Mouse (Mus musculus) MEL (cell line): ENCODE results near the gene Sit1. TPM values are rescaled to one million over a fixed set of nuclear protein-coding genes. Genes with fewer than 3 reads are reported as not detected.

Experiments used
- DNase-seq: peaks from one replicate; pipeline ENCODE4 v3.0.0; 2011; ENCODE audit warnings: low read depth, low spot score
- H3K27ac ChIP-seq: 2 replicates; pipeline ENCODE4 v1.5.1; 2012; ENCODE audit warnings: low read depth, mild to moderate bottlenecking, control low read depth, low read length, moderate library complexity; ENCODE audit not compliant: control insufficient read depth
- H3K27me3 ChIP-seq, 2 experiments: fragments of 150-350 bp in 1 of 2; sonication (generic) in 1 of 2; 2 replicates each; pipeline ENCODE4 v1.6.1; 2012; ENCODE audit warnings: low read length in 2 of 2, mild to moderate bottlenecking in 2 of 2, improper control_type of control experiment in 1 of 2, moderate library complexity in 1 of 2; ENCODE audit not compliant: insufficient read depth in 2 of 2, control insufficient read depth in 1 of 2
- H3K36me3 ChIP-seq, 2 experiments: 2 replicates each; pipeline ENCODE4 v1.6.1; 2012 to 2014; ENCODE audit warnings: low read length in 2 of 2, improper control_type of control experiment in 1 of 2, inconsistent platforms in 1 of 2, mild to moderate bottlenecking in 1 of 2; ENCODE audit not compliant: insufficient read depth in 2 of 2, control insufficient read depth in 1 of 2
- H3K4me1 ChIP-seq, 2 experiments: fragments of 150-350 bp in 1 of 2; sonication (generic) in 1 of 2; 2 replicates each; pipeline ENCODE4 v1.6.1; 2012; ENCODE audit warnings: low read length in 2 of 2, improper control_type of control experiment in 1 of 2, mild to moderate bottlenecking in 1 of 2; ENCODE audit not compliant: insufficient read depth in 2 of 2, control insufficient read depth in 1 of 2
- H3K4me3 ChIP-seq, 2 experiments: fragments of 150-350 bp in 1 of 2; sonication (generic) in 1 of 2; 2 replicates each; pipeline ENCODE4 v1.5.1; 2012; ENCODE audit warnings: low read depth in 2 of 2, low read length in 2 of 2, mild to moderate bottlenecking in 2 of 2, moderate library complexity in 2 of 2, control low read depth in 1 of 2, improper control_type of control experiment in 1 of 2; ENCODE audit not compliant: control insufficient read depth in 1 of 2, insufficient read depth in 1 of 2
- H3K79me2 ChIP-seq: 2 replicates; pipeline ENCODE4 v1.6.1; 2012; ENCODE audit warnings: mild to moderate bottlenecking, low read length, moderate library complexity; ENCODE audit not compliant: control insufficient read depth, poor library complexity, insufficient read depth
- H3K9ac ChIP-seq: 2 replicates; pipeline ENCODE4 v1.6.1; 2012; ENCODE audit warnings: low read depth, mild to moderate bottlenecking, control low read depth, low read length, moderate library complexity; ENCODE audit not compliant: control insufficient read depth, poor library complexity, severe bottlenecking
- H3K9me3 ChIP-seq: fragments of 150-350 bp; sonication (generic); replicated peaks from 2 replicates; pipeline ENCODE4 v1.6.1; 2012; ENCODE audit warnings: mild to moderate bottlenecking, low read length, improper control_type of control experiment, moderate library complexity; ENCODE audit not compliant: insufficient read depth
- CHD2 ChIP-seq: IDR thresholded peaks from 2 replicates; pipeline ENCODE4 v1.6.1; 2011; ENCODE audit warnings: low read length, improper control_type of control experiment
- CTCF ChIP-seq, 3 experiments: IDR thresholded peaks in 2 of 3; conservative IDR thresholded peaks in 1 of 3; 2 replicates each; pipeline ENCODE4 v1.5.1; 2011 to 2012; ENCODE audit warnings: low read length in 3 of 3, low read depth in 2 of 3, mild to moderate bottlenecking in 2 of 3, improper control_type of control experiment in 1 of 3, inconsistent platforms in 1 of 3, mixed read lengths in 1 of 3, moderate library complexity in 1 of 3; ENCODE audit not compliant: control insufficient read depth in 1 of 3, insufficient read depth in 1 of 3, poor library complexity in 1 of 3, severe bottlenecking in 1 of 3
- ELF1 ChIP-seq: IDR thresholded peaks from 2 replicates; pipeline ENCODE4 v1.6.1; 2014; ENCODE audit warnings: low read depth, mild to moderate bottlenecking, inconsistent platforms, low read length, improper control_type of control experiment, moderate library complexity
- ETS1 ChIP-seq: IDR thresholded peaks from 2 replicates; pipeline ENCODE4 v1.6.1; 2012; ENCODE audit warnings: low read depth, mild to moderate bottlenecking, inconsistent platforms, low read length, improper control_type of control experiment, moderate library complexity
- GABPA ChIP-seq: IDR thresholded peaks from 2 replicates; pipeline ENCODE4 v1.6.1; 2012; ENCODE audit warnings: low read depth, mild to moderate bottlenecking, inconsistent platforms, low read length, improper control_type of control experiment, moderate library complexity
- GATA1 ChIP-seq: IDR thresholded peaks from 2 replicates; pipeline ENCODE4 v1.6.1; 2011; ENCODE audit warnings: low read depth, low read length, improper control_type of control experiment
- HCFC1 ChIP-seq: IDR thresholded peaks from 2 replicates; pipeline ENCODE4 v1.6.1; 2012; ENCODE audit warnings: low read depth, mild to moderate bottlenecking, inconsistent platforms, low read length, improper control_type of control experiment, moderate library complexity
- JUND ChIP-seq: IDR thresholded peaks from 2 replicates; pipeline ENCODE4 v1.6.1; 2011; ENCODE audit warnings: low read depth, mild to moderate bottlenecking, improper control_type of control experiment, low read length
- MAFK ChIP-seq: IDR thresholded peaks from 2 replicates; pipeline ENCODE4 v1.6.1; 2011; ENCODE audit warnings: low read depth, mild to moderate bottlenecking, low read length, improper control_type of control experiment, borderline replicate concordance
- MAX ChIP-seq: IDR thresholded peaks from 2 replicates; pipeline ENCODE4 v1.6.1; 2011; ENCODE audit warnings: low read length, improper control_type of control experiment
- MAZ ChIP-seq: IDR thresholded peaks from 2 replicates; pipeline ENCODE4 v1.6.1; 2012; ENCODE audit warnings: low read depth, mild to moderate bottlenecking, inconsistent platforms, low read length, improper control_type of control experiment
- MEF2A ChIP-seq: IDR thresholded peaks from 2 replicates; pipeline ENCODE4 v1.6.1; 2014; ENCODE audit warnings: low read depth, mild to moderate bottlenecking, inconsistent platforms, low read length, improper control_type of control experiment; ENCODE audit not compliant: poor library complexity, insufficient replicate concordance, severe bottlenecking; ENCODE audit errors: extremely low read depth
- MXI1 ChIP-seq: IDR thresholded peaks from 2 replicates; pipeline ENCODE4 v1.6.1; 2011; ENCODE audit warnings: mild to moderate bottlenecking, low read depth, low read length, improper control_type of control experiment
- MYB ChIP-seq: IDR thresholded peaks from 2 replicates; pipeline ENCODE4 v1.6.1; 2011; ENCODE audit warnings: mild to moderate bottlenecking, low read depth, low read length, improper control_type of control experiment
- MYC ChIP-seq: IDR thresholded peaks from 2 replicates; pipeline ENCODE4 v1.6.1; 2011; ENCODE audit warnings: low read depth, mild to moderate bottlenecking, low read length, improper control_type of control experiment, moderate library complexity
- NELFE ChIP-seq: IDR thresholded peaks from 2 replicates; pipeline ENCODE4 v1.6.1; 2011; ENCODE audit warnings: low read depth, low read length, improper control_type of control experiment
- NRF1 ChIP-seq: IDR thresholded peaks from 2 replicates; pipeline ENCODE4 v1.6.1; 2014; ENCODE audit warnings: low read depth, mild to moderate bottlenecking, inconsistent platforms, low read length, improper control_type of control experiment, moderate library complexity; ENCODE audit not compliant: poor library complexity, insufficient read depth, severe bottlenecking
- POLR2A ChIP-seq, 2 experiments: IDR thresholded peaks; 2 replicates each; pipeline ENCODE4 v1.6.1; 2011 to 2012; ENCODE audit warnings: low read length in 2 of 2, mild to moderate bottlenecking in 2 of 2, control low read depth in 1 of 2, improper control_type of control experiment in 1 of 2, low read depth in 1 of 2, moderate library complexity in 1 of 2; ENCODE audit not compliant: control insufficient read depth in 1 of 2, insufficient read depth in 1 of 2, poor library complexity in 1 of 2
- POLR2AphosphoS5 ChIP-seq: IDR thresholded peaks from 2 replicates; pipeline ENCODE4 v1.6.1; 2012; ENCODE audit warnings: low read depth, borderline replicate concordance, mild to moderate bottlenecking, inconsistent platforms, low read length, moderate library complexity, mixed read lengths
- RCOR1 ChIP-seq: IDR thresholded peaks from 2 replicates; pipeline ENCODE4 v1.6.1; 2012; ENCODE audit warnings: low read depth, mild to moderate bottlenecking, inconsistent platforms, low read length, improper control_type of control experiment
- SIN3A ChIP-seq: IDR thresholded peaks from 2 replicates; pipeline ENCODE4 v1.6.1; 2012; ENCODE audit warnings: low read length, improper control_type of control experiment, inconsistent platforms
- TAL1 ChIP-seq: IDR thresholded peaks from 2 replicates; pipeline ENCODE4 v1.6.1; 2012; ENCODE audit warnings: mild to moderate bottlenecking, inconsistent platforms, low read length, moderate library complexity, mixed read lengths
- TBP ChIP-seq: IDR thresholded peaks from 2 replicates; pipeline ENCODE4 v1.8.0; 2011; ENCODE audit warnings: low read depth, low read length, improper control_type of control experiment
- UBTF ChIP-seq: IDR thresholded peaks from 2 replicates; pipeline ENCODE4 v1.6.1; 2012; ENCODE audit warnings: low read depth, mild to moderate bottlenecking, inconsistent platforms, low read length, improper control_type of control experiment, moderate library complexity, borderline replicate concordance; ENCODE audit not compliant: insufficient read depth
- USF1 ChIP-seq: IDR thresholded peaks from 2 replicates; pipeline ENCODE4 v1.6.1; 2014; ENCODE audit warnings: low read depth, mild to moderate bottlenecking, inconsistent platforms, low read length, improper control_type of control experiment, moderate library complexity
- USF2 ChIP-seq, 2 experiments: IDR thresholded peaks; 2 replicates each; pipeline ENCODE4 v1.6.1; 2011 to 2012; ENCODE audit warnings: improper control_type of control experiment in 2 of 2, low read length in 2 of 2, borderline replicate concordance in 1 of 2, inconsistent platforms in 1 of 2, low read depth in 1 of 2, mild to moderate bottlenecking in 1 of 2; ENCODE audit not compliant: insufficient read depth in 1 of 2
- ZKSCAN1 ChIP-seq: IDR thresholded peaks from 2 replicates; pipeline ENCODE4 v1.6.1; 2012; ENCODE audit warnings: low read depth, mild to moderate bottlenecking, inconsistent platforms, low read length, improper control_type of control experiment, moderate library complexity
- ZMIZ1 ChIP-seq: IDR thresholded peaks from 2 replicates; pipeline ENCODE4 v1.6.1; 2012; ENCODE audit warnings: low read depth, mild to moderate bottlenecking, inconsistent platforms, low read length, improper control_type of control experiment, moderate library complexity
- ZNF384 ChIP-seq: IDR thresholded peaks from 2 replicates; pipeline ENCODE4 v1.6.1; 2012; ENCODE audit warnings: low read depth, mild to moderate bottlenecking, inconsistent platforms, low read length, improper control_type of control experiment
- polyA plus RNA-seq, 2 experiments: library from polyadenylated mRNA; stranded (reverse) in 1 of 2; unstranded in 1 of 2; fragments of >175 nt in 1 of 2; fragments of >200 nt in 1 of 2; gene quantifications; 2 replicates each; pipeline versions ENCODE4 v1.2.1 to v1.2.4; 2012; ENCODE audit warnings: low replicate concordance in 2 of 2, low read depth in 1 of 2; ENCODE audit not compliant: insufficient read length in 2 of 2, insufficient read depth in 1 of 2, missing spikeins in 1 of 2
- total RNA-seq: library from RNA; depleted of rRNA; stranded (reverse); fragments of 300-350 nt; gene quantifications from 2 replicates; pipeline ENCODE4 v1.2.3, GENCODE M21; 2012

Sit1 gene
- total and polyA plus RNA-seq, 3 experiments, result 0.06 to 0.08 TPM; not detected in 1

DNA sequence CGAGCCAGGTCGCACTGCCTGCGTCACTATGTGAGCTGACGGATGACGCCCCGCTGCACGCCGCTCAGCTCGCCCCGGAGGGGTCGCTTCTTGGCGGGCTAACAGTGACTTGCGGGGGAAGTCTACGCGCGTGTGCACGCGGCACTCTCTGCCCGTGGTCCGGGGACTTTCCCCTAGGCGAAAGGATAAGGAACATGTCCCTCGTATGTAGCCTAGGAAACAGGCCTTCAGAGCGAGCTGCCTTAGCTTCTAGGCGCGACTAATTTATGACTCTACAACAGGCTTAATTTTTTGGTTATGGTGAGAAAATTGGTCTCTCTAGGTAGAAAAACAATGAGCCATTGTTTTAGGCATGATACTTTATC is 9.3 kb upstream of the Sit1 start, which contains the start of gene Ccdc107:
Ccdc107 (plus strand) TSS at position 80 of the 365 bp plus-strand sequence.
- Histone ChIP-seq H3K9me3 (no peaks in the 10 kb centered on the region), H3K27me3 (no peaks in the 10 kb centered on the region), H3K27ac (peak within 1 kb of the TSS; percentile 33), H3K9ac (peak within 1 kb of the TSS; percentile 90), H3K79me2 (peaks cover 5% of the 10 kb centered on the region; the same call in 1 of the 2 replicates), H3K4me1 (peaks cover 2 to 20% of the 10 kb centered on the region in 2 experiments; a peak in 2 of 4 replicates), H3K36me3 (no peaks in the 10 kb centered on the region), H3K4me3 (peak within 1 kb of the TSS; percentile 64 to 89)
- DNase-seq, result peak; percentile 99
- TF ChIP-seq CTCF (IDR thresholded peaks at IDR 0.05 in 2 of 3, conservative IDR thresholded peaks at IDR 0.05 in 1 of 3; ENCODE audit: control insufficient read depth in 1 of 3, insufficient read depth in 1 of 3, low read depth in 2 of 3, low read length in 3 of 3, poor library complexity in 1 of 3, severe bottlenecking in 1 of 3) (no peak), ELF1 (peak; percentile 81), ZMIZ1 (peak; percentile 97), UBTF (peak; percentile 99), HCFC1 (peak; percentile 61), MYC (peak; percentile 80), USF1 (no peak), MXI1 (peak; percentile 87), NELFE (no peak), GATA1 (peak; percentile 8; the same call in 1 of the 2 replicates), MAZ (peak; percentile 82; the same call in 1 of the 2 replicates), MYB (no peak), GABPA (no peak), ETS1 (peak; percentile 74), MAX (peak; percentile 64; the same call in 1 of the 2 replicates), TBP (peak; percentile 100), MAFK (peak; percentile 99), POLR2A (IDR thresholded peaks at IDR 0.05; ENCODE audit: control insufficient read depth in 1 of 2, insufficient read depth in 1 of 2, low read depth in 1 of 2, low read length in 2 of 2, poor library complexity in 1 of 2) (peak in 1 of 2 experiments; percentile 87; a peak in 2 of 4 replicates), NRF1 (no peak; the same call in 1 of the 2 replicates), SIN3A (peak; percentile 81)

DNA sequence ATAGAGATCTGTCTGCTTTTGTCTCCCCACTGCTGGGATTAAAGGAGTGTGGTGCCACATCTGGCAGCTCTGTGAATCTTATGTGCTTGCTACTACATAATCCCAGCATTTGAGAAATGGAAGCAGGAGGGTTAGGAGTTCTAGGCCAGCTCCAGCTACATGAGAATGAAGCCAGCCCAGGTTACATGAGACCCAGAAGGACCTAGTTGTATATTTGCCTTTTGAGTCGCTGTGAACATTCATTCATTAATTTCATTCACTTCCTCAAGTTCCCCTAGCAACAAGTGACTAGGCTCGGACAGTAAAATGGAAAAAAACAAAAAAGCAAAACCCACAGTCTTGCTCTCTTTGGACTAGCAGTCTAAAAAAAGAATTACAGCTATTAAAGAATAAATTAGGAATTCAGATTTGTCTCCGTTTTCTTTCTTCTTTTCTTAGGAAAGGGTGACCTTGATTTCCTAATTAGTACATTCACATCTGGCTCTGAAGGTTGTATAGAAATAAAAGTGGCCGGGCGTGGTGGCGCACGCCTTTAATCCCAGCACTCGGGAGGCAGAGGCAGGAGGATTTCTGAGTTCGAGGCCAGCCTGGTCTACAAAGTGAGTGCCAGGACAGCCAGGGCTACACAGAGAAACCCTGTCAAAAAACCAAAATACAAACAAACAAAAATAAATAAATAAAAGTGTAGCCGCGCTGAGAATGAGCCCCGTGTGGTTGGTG is 8.7 kb upstream of the Sit1 start:
- peaks cover 5% of the 10 kb centered on the region; the same call in 1 of the 2 replicates for H3K79me2 ChIP-seq
- no peaks in the 10 kb centered on the region for H3K36me3 ChIP-seq
- H3K4me1 ChIP-seq, result peaks cover 2 to 19% of the 10 kb centered on the region in 2 experiments; a peak in 2 of 4 replicates
- DNase-seq, result peak; percentile 70
- peak overlapping the region; percentile 16 to 45 for H3K4me3 ChIP-seq
- no peaks in the 10 kb centered on the region for H3K9me3 ChIP-seq
- TF ChIP-seq CHD2 (peak; percentile 67; the same call in 1 of the 2 replicates), ZNF384 (peak; percentile 46; the same call in 1 of the 2 replicates), TAL1 (no peak), ZKSCAN1 (no peak), USF2 (IDR thresholded peaks at IDR 0.05; ENCODE audit: borderline replicate concordance in 1 of 2, insufficient read depth in 1 of 2, low read depth in 1 of 2, low read length in 2 of 2) (no peak), ETS1 (peak; percentile 26; the same call in 1 of the 2 replicates), RCOR1 (no peak), GATA1 (no peak), MEF2A (no peak), JUND (no peak), POLR2AphosphoS5 (no peak)
- peak overlapping the region; percentile 44 for H3K9ac ChIP-seq
- H3K27me3 ChIP-seq, result no peaks in the 10 kb centered on the region
- peak overlapping the region; percentile 33; the same call in 1 of the 2 replicates for H3K27ac ChIP-seq
